Mouse (Mus musculus) heart, embryonic 13.5 days (tissue): ENCODE measurements around the gene Slc26a8. TPM values are rescaled to one million over a fixed set of nuclear protein-coding genes. Genes with fewer than 3 reads are reported as not detected.

Experiments used
- ATAC-seq: fragments of 200-750 bp; cut with Nextera tagmentation; 2 replicates; pipeline ENCODE4 v1.8.0; 2017; ENCODE audit warnings: moderate TSS enrichment; ENCODE audit not compliant: insufficient number of reproducible peaks, low FRiP score, low TSS enrichment; ENCODE audit errors: extremely low read depth
- H3K27ac ChIP-seq: fragments of 300-500 bp; sonication (generic); replicated peaks from 2 replicates; pipeline ENCODE4 v1.5.1; 2015; ENCODE audit warnings: moderate library complexity, mild to moderate bottlenecking, inconsistent platforms
- H3K27me3 ChIP-seq: fragments of 300-500 bp; sonication (generic); replicated peaks from 2 replicates; pipeline ENCODE4 v1.6.1; 2015; ENCODE audit warnings: mild to moderate bottlenecking, inconsistent platforms
- H3K36me3 ChIP-seq: fragments of 300-500 bp; sonication (generic); 2 replicates; pipeline ENCODE4 v1.6.1; 2015; ENCODE audit warnings: mild to moderate bottlenecking, inconsistent platforms
- H3K4me1 ChIP-seq: fragments of 300-500 bp; sonication (generic); 2 replicates; pipeline ENCODE4 v1.6.1; 2015; ENCODE audit warnings: inconsistent platforms
- H3K4me2 ChIP-seq: fragments of 300-500 bp; sonication (generic); 2 replicates; pipeline ENCODE4 v1.6.1; 2015; ENCODE audit warnings: inconsistent platforms, mild to moderate bottlenecking, moderate library complexity
- H3K4me3 ChIP-seq: fragments of 300-500 bp; sonication (generic); 2 replicates; pipeline ENCODE4 v1.5.1; 2015; ENCODE audit warnings: moderate library complexity, mild to moderate bottlenecking, inconsistent platforms
- H3K9ac ChIP-seq: fragments of 300-500 bp; sonication (generic); 2 replicates; pipeline ENCODE4 v1.6.1; 2015; ENCODE audit warnings: inconsistent platforms, mild to moderate bottlenecking, moderate library complexity
- H3K9me3 ChIP-seq: fragments of 300-500 bp; sonication (generic); 2 replicates; pipeline ENCODE4 v1.6.1; 2016; ENCODE audit warnings: inconsistent platforms
- WGBS: fragments of 180-500 bp; shearing (Covaris S2); methylation state at CpG from one replicate; pipeline ENCODE4 v1.1.7; 2015; ENCODE audit warnings: mixed read lengths; 5-methylcytosine and 5-hydroxymethylcytosine counted together
- polyA plus RNA-seq: library from polyadenylated mRNA; unstranded; fragments of >200 nt; fragmentation: Nextera tagmentation; extraction: Ambion mirVana; gene quantifications from 2 replicates; pipeline ENCODE4 v1.2.1, GENCODE M21; 2015

The Slc26a8 gene
- polyA plus RNA-seq, 1 experiment from 2014 or later, result 0.15 TPM

DNA sequence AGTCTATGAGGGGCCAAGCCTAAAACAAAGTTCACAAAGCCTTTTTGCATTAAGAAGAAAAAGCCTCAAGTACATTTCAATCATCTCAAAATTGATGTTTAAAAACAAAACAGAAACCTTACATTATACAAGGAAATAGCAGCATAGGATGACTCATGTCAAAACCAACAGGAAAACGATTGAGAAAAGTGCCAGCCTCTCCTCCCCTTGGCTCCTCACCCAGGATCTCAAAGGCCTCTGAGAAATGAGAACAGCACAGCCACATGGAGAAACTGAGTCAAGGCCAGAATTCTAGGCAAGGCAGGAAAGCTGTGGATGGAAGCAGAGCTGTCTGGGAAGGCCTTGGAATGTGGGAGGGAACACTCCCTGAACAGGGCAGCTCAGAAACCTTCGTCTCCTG lies 101.4 kb downstream of the Slc26a8 start:
- H3K27ac ChIP-seq, result no peak overlapping the region
- H3K9me3 ChIP-seq, result no peaks in the 10 kb centered on the region
- WGBS, result 79% methylated on average over 2 of the region's 2 CpGs
- peaks cover 69% of the 10 kb centered on the region for H3K36me3 ChIP-seq
- H3K9ac ChIP-seq, result no peak overlapping the region
- H3K4me2 ChIP-seq, result no peak overlapping the region
- peaks cover 16% of the 10 kb centered on the region for H3K4me1 ChIP-seq
- no peak for ATAC-seq
- no peak overlapping the region for H3K4me3 ChIP-seq
- no peaks in the 10 kb centered on the region for H3K27me3 ChIP-seq

Other genes with a start within 250 kb of the Slc26a8 start
- gene Fkbp5, start 172.7 kb downstream of the Slc26a8 start, polyA plus RNA-seq, result 11.8 and 12.1 TPM in 2 replicates
- gene Armc12, start 159.4 kb downstream of the Slc26a8 start, polyA plus RNA-seq, result not detected in 2 replicates
- not detected in 2 replicates for gene Clpsl2, start 140.8 kb downstream of the Slc26a8 start, polyA plus RNA-seq
- 0.25 and 2.0 TPM in 2 replicates for gene Clps, start 129.5 kb downstream of the Slc26a8 start, polyA plus RNA-seq
- 0.22 and 0.43 TPM in 2 replicates for gene Lhfpl5, start 114.6 kb downstream of the Slc26a8 start, polyA plus RNA-seq
- 43.5 and 47.2 TPM in 2 replicates for gene Srpk1, start 67.5 kb downstream of the Slc26a8 start, polyA plus RNA-seq
- gene Mapk14, start 1.1 kb upstream of the Slc26a8 start, polyA plus RNA-seq, result 24.5 and 25.5 TPM in 2 replicates
- 1.6 and 2.0 TPM in 2 replicates for gene AC170998.1, start 35.9 kb upstream of the Slc26a8 start, polyA plus RNA-seq
- 4.3 and 7.1 TPM in 2 replicates for gene Mapk13, start 79.1 kb upstream of the Slc26a8 start, polyA plus RNA-seq
- gene Brpf3, start 110.9 kb upstream of the Slc26a8 start, polyA plus RNA-seq, result 7.0 and 8.3 TPM in 2 replicates
- gene Pnpla1, start 168.2 kb upstream of the Slc26a8 start, polyA plus RNA-seq, result not detected in 2 replicates
- gene 4930539E08Rik, start 225.1 kb upstream of the Slc26a8 start, polyA plus RNA-seq, result 0.05 TPM in 1 of 2 replicates, not detected in the other